Mouse (Mus musculus): ENCODE results near the gene Per2.
A peak's percentile ranks its signal among the peaks of the same experiment; 100 is the strongest.

- TF ChIP-seq CTCF (IDR thresholded peaks at IDR 0.05; ENCODE audit: low read depth, low read length) (peak; percentile 12; the same call in 1 of the 2 replicates), POLR2AphosphoS5 (IDR thresholded peaks at IDR 0.05; ENCODE audit: insufficient replicate concordance, low read depth, low read length) (no peak), GATA1 (IDR thresholded peaks at IDR 0.05; ENCODE audit: borderline replicate concordance, low read length) (no peak), TAL1 (conservative IDR thresholded peaks at IDR 0.05; ENCODE audit: low read depth, low read length) (no peak)
These were observed 19.8 kb upstream of the Per2 start for GRCm38 (mm10) chr1:91478958-91479357.

Data from G1E (cell line).